Mouse (Mus musculus) 3134 (cell line): ENCODE measurements at regions not wholly inside any gene's neighbourhood (a gene's known extent, or its start where the extent isn't known, plus 50 kb on each side); places are given as distances from the start of the nearest gene placed in this dataset.

ENCODE experiments used
- DNase-seq: peaks from one replicate; pipeline ENCODE4 v3.0.0-alpha.2; 2011; ENCODE audit warnings: low spot score; ENCODE audit not compliant: insufficient read length; ENCODE audit errors: extremely low read depth

DNA sequence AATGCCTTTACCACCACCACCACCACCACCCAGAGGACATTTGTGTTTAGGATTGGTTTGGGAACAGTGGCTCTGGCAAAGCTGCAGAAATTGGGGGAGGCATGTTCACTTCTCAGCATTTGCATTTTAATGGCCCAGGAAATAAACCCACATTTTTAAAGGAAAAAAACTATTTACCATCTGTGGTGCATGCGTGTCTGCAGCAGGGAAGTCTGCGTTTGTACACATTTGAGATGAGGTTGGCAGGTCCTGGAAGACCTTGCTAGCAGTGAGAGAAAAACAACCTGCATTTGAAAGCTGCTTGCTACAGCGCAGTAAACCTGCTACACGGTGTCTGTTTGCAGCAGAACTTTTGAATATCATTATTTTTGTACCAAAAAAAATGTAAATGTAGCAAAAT is 100.1 kb upstream of the Nampt start:
- DNase-seq = no peak

DNA sequence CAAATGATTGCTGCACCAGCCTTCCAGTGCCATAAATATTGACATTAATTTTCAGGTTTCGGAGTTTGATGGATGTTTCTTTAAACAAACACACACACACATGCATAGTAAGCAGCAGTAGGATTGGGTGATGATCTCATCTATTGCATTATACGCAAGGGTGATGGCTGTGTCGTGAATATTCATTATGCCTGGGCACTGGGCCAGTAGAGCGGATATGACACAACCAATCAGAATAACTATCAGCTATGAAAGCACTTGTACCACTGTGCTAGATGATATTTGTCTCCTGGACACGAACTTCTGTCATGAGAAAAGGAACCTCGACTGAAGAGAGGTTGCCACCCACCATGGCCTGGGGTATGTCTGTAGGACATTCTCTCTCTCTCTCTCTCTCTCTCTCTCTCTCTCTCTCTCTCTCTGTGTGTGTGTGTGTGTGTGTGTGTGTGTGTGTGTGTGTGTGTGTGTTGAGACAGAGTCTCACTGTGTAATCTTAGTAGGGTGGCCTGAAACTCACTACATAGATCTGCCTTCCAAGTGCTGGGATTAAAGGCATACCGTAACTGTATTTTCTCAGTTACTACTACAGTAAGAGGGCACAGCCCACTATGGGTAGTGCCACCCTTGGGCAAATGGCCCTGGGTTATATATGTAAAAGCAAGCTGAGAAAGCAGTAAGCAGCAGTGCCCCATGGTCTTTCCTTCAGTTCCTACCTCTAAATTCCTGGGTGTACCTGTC is 94.7 kb upstream of the Nampt start:
- no peak for DNase-seq

DNA sequence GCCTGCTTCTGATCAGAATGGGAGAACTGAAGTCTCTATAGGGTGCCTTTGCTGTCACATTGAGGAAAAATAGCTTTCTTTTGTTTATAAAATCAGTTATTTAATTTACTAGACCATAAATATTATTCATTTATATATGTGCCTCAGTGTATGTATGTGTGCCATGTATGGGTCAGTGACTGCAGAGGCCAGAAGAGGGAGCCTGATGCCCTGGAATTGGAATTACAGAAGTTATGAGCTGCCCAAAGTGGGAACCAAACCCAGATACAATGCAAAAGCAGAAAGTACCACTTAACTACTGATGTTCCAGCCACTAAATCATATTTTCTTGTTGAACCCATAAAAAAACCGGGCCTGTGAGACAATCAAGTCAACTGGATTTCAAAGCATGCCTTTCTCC is 91.8 kb upstream of the Nampt start:
- no peak for DNase-seq

DNA sequence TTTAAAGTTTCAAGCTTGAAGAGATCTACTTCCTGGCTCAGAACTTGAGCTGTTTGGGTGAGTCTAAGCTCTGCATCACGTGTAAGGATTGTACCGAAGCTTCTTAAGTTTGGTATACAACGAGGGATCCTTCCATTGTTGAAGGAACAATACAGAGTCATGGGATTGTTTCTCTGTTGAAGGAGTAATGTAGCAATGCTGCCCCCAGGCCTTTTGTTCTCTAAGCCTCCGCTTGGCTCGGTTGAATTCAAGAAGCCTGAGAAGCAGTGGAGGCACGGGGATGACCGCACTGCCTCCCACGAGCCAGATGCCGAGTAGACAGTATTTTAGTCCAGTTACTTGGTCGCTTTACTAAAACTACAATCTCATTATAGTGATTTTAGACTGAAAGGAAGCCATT is 90.9 kb upstream of the Nampt start:
- DNase-seq = no peak

DNA sequence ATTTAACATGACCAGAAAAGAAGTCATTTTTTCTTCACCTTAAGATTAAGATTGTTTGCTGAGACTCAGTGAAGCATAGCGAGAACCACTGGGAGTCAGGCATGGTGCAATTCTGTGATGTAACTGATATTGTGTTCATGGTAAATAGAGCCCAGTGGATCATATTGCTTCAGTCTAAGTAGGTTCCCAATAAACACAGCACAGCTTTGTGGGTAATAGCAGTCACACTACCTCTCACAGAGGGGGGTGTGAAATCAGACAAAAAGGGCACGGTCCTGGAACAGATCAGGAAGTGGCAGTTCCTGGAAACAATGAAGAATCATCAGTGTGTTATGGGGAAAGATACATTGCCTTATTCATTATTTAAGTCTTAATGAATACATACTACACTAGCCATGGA is 84.1 kb upstream of the Nampt start:
- DNase-seq = no peak

DNA sequence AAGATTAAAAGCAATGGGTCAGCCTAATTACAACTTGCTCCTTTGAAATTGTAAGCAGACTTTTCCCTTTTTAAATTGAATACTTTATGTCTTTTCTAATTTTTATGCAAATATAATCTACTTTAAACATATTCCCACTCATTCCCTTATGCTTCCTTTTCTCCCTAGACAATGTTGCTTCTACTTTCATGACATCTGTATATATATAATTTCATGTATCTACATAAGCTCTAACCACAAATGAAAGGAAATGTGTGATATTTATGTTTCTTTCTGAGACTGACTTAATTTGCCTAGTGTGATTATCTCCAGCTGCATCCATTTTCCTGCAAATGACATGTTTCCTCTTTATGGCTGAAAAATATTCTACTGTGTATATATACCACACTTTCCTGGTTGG is 77.9 kb upstream of the Nampt start:
- no peak for DNase-seq

DNA sequence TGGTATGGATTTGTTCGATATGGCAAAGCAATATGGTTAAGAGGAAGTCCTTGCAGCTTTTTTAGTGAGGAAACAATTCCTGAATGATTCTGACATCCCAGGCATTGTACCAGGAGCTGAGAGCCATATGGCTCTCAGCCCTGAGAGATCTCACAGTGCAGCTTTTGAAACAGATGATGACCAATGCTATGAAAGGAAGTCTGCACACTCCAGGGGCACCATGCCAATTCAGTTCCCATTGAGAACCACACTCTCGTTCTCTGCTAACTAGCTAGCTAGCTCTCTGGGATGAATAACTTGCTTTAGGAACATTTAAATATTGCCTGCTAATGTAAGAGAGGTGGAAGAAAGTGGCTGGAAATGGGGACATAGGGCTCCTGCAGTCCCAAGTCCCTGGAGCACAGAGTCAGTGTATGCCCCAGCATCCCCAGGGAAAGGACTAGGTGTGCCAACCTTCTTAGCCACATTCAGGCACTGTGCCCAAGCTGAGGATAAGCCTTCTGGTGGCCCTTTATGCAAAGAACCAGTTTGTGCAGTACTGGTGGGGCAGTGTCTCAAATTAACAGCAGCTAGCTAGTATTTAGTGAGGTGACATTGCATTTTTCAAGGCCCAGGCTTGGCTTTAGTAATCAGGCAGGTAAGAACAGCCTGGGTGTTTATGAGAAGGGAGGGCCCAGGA is 61.8 kb upstream of the Nampt start:
- no peak for DNase-seq

DNA sequence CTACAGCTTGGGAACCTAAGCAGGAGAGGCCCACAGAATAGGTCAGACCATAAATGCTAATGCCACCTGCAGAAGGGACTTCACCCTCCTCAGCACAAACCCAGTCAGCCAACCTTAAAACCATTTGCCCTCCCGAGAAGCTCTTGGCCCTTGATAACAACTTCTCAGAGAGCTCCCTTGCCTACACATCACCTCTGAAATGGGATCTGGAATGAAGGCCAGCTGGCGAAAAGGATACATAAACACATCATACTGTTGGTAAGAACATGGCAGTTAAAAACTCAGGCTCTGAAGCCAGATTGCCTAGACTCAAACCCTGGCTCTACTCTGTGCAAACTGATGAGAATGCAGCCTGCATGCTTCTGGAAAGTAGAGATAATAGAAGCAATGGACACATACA is 61.2 kb upstream of the Nampt start:
- no peak for DNase-seq

DNA sequence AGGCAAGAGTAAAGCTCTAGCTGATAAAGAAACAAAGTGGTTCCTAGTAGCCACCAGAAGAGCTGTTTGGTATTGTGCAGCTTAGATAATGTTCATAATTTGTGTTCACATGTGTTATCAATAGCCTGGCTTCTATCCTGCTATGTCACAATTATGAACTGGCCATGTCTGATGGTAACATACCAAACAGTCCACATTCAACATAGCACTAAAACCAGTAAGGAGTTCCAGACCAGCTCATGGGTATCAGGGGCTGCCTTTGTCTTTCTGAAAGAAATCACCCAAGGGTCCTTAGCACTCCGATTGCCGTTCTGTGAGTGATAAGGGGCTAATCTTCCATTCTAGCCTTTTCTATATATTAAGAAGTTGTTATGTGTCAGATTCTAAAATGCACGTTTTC is 58.7 kb upstream of the Nampt start:
- DNase-seq = no peak

DNA sequence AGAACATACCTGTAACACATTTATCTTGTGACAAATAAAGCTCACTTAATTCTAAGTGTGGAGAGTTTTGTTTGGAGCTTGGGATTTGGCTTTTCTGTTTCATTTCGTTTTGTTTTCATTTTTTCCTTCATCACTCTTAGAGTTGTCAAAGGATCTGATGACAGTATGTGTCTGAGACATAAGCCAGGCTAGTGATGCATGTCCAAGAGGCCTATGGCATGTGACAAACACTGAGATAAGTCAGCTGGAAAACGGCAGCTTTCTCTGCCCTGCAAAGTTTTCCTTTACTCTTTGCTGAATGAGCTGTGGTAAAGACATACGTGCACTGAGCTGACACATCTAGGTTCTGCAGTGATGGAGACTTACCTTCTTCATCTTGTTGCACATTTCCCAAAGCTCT is 58.3 kb upstream of the Nampt start:
- no peak for DNase-seq

DNA sequence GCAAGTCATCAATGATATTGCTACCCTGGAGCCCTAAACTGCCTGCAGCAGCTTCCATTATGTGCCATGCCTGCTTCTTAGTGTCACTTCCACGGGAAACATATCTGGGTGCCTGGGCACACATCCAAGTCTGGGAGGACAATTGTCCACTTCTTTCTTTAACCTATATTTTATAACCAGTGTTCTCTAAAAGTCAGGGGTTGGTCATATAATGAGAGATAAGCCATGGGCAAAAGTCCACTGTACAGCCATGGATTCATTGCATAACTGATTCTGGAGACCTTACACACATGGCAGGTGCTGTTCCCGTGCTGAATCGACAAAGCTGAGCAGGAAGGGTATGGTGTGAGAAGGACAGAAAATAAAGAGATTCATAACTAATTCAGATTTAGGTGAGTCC is 55.1 kb upstream of the Nampt start:
- no peak for DNase-seq

DNA sequence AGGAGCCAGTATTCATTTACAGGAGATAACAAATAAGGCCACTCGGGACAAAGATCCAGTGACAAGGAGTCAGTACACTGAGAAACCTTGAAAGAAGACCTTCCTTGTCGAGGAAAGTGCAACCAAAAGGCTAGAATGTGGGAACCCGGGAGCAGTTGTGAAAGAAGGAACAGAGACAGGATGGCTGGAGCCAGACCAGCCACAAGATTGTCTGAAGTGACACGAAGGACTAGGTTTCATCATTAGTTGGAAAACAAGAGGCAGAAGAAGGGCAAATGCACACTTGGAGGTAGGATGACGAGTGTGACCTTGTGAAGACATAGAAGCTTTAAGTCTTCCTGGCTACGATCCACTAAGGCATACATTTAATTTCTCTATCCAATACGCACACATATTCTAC is 54.6 kb upstream of the Nampt start:
- DNase-seq = no peak

DNA sequence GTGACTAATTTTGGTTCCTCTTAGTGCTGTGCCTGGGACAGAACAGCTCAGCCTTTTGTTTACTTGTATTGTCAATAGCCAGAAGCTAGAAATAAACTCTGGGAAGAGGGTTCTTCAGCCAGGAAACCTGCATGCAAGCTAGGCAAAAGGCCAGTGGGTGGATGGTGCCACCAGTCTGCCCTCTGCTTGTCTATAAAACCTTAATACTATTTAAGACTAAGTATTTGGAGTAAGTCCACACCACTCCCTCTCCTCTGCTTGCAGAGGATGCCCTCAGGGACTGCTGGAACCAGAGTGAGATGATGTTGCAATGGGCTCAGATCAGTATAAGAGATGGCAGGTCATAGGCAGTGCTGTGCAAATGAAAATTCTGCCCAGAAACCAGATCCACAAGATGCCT is 53.5 kb upstream of the Nampt start:
- peak; percentile 4 for DNase-seq

DNA sequence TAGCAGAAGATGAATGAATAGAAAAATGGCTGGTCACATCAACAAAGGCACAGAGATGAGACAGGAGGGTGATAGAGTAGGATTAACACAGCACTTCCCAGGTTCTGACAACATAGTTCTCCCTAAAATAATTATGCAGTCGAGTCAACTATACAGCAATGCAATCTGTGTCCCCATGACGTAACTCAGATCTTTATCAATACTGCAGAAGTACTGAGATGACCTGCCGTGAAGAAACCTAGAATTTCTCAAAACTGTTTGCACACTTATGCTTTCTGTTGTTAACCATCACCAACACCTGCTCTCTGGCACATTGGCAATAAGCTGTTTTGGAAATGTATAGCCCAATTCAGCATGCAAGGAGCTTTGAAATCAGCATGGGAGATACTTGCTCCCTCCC is 52.8 kb upstream of the Nampt start:
- DNase-seq = no peak

DNA sequence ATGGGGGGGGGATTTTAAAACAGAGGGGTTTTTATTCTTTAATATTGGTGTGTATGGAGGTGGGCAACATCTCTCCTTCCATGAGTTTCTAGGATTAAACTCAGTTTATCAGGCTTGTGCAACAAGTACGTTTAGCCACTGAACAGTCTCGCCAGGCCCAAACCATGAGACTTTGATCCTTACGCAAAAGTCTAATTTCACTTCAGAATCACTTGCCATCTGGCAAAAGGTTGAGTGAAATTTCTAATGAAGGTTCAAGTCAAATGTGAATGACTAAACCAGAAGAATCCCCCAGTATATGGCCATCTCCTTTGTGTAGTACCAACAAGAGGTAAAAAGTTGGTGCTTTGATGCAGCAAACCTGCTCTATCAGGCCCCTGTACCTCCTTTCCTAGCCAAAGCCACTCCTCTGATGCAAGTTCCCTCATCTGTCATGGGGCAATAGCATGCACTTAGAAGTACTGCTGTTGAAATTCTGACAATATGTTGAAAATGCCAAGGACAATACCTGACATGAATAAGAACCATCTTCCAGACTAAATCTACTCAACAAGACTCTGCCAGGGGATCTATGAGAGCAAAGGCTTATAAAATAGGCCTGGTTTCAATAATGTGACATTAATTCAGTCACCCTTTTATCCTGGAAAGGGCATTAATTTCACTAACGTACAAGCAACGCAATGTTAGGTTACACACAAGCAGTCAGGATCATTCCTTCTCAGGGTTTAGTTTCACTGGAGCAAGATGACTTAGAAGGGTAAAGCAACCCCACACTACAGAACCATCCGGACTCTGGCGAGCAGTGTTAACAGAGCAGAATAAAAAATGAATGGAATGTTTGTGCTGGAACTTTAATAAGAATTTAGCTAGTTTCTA is 51.9 kb upstream of the Nampt start:
- no peak for DNase-seq

DNA sequence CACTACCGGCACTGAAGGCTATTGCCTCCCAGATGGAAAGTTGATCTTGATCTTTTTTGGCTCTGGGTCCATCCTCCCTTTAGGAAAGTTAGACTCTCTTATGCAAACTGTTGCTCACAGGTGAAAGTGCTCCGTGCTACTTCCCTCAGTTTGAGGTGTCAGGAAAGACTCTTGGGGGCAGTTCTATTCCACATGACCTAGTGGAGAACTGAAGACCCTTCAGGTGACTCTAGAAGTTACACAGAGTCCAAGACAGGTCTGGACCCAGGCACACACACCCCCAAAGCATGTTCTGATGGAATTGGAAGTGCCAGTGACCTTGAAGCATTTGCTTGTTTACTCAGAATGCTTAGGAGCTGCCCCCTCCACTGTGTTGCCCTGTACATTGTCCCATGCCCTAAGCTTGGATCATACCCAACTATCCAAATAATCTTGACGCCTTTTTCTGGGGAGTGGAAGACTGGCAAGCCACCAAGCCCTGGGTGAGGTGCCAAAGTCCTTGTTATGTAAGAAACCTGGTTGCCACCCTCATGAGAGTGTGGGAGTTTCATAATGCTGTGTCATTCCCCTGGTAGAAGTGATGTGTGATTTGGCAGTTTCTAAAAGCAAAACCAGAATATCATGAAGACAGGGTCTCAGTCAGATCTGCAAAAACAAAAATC is 51.1 kb upstream of the Nampt start:
- DNase-seq = no peak

DNA sequence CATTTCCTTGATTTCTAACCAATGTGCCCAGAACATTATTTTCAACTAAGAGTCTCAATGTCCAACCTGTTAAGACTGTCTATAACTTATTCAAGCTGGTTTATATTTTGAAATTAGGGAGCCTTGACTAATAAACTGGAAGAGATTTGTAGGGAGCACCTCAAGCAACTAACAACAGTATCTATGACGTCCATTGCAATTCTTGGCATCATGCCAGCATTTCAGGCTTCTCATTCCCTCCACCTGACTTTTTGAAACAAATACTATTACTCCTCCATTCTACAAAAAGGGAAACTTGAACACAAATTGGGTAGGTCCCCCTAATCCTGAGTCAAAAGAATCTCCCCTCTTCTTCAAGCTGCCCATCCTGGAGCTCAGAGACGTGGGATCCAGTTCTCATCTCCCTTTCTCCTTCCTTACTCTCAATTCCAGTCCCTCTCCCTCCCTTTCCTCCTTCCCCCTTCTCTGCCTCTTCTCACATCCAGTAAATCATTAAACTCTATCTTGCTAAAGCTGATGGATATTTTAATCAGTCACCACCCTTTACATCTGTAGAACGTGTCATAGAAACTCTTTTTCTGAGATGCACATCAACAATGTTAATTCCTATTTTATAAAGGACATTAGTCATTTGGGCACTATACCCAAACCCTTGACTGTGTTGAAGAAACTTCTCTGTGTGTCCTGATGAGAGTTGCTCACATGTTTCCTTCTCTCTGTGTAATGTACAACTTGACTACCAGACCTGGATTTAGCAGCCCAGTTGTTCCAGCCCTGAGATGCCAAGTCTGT is 50.4 kb upstream of the Nampt start:
- DNase-seq = no peak
